Mouse (Mus musculus) left cerebral cortex, adult 2 months (tissue): ENCODE measurements around the gene Gm6526. TPM values are rescaled to one million over a fixed set of nuclear protein-coding genes. Genes with fewer than 3 reads are reported as not detected.
A peak's percentile ranks its signal among the peaks of the same experiment; 100 is the strongest.
"Not testable (repeated sequence)": the region's sequence is repeated elsewhere in the genome, so short reads cannot be mapped to it uniquely, and the experiment has no call there.

Experiments
- DNase-seq, 2 experiments: peaks; one replicate each; pipeline ENCODE4 v3.0.0; 2021 to 2022; ENCODE audit warnings: low spot score in 2 of 2, mixed read lengths in 1 of 2; ENCODE audit errors: extremely low spot score in 1 of 2
- H3K27ac ChIP-seq: fragments of 200-600 bp; 2 replicates; pipeline ENCODE4 v1.8.1; 2022
- H3K4me3 ChIP-seq: fragments of 200-600 bp; 2 replicates; pipeline ENCODE4 v1.8.1; 2022
- CTCF ChIP-seq: fragments of 200-600 bp; IDR thresholded peaks from 2 replicates; pipeline ENCODE4 v1.8.1; 2022; ENCODE audit warnings: antibody characterized with exemption, mild to moderate bottlenecking, moderate library complexity
- intact Hi-C: fragments of 180-260 bp; cut with DNase I; formaldehyde crosslinking; loops from one replicate; pipeline ENCODE4 v1.15.1; 2025
- long read RNA-seq, 2 experiments: library from polyadenylated mRNA; stranded (forward); transcript quantifications; one replicate each; pipeline ENCODE4 v2.0.0; 2021; ENCODE audit warnings: borderline mapping rate in 2 of 2
- total RNA-seq, 2 experiments: library from RNA; stranded (reverse); gene quantifications; 2 replicates each; pipeline ENCODE4 v1.2.3; 2021

Gm6526 gene
- total RNA-seq = not detected
- long read RNA-seq, experiment 1 = 0 reads
- long read RNA-seq, experiment 2 = 0 reads

- H3K4me3 ChIP-seq, intact Hi-C loops, H3K27ac ChIP-seq, DNase-seq: not testable (repeated sequence)
These were observed at the start of gene Gm6526 for GRCm38 (mm10) chr14:43747566-43747965. Gene Gm6526, plus strand, starts transcription at chr14:43747866.

GRCm38 (mm10) chr14:43727385-43727784 is 20.3 kb upstream of the Gm6526 start, which contains the start of gene Gm16506:
Gene Gm16506, minus strand, starts transcription at chr14:43727485.
- H3K4me3 ChIP-seq, H3K27ac ChIP-seq, intact Hi-C loops, DNase-seq: not testable (repeated sequence)

- intact Hi-C loops = not testable (repeated sequence)
These were observed 37.0 kb downstream of the Gm6526 start, which contains the start of gene Gm8180 for GRCm38 (mm10) chr14:43784645-43785044. Gene Gm8180, minus strand, starts transcription at chr14:43784745.

GRCm38 (mm10) chr14:43793811-43794210 is 46.1 kb downstream of the Gm6526 start:
- H3K27ac ChIP-seq, H3K4me3 ChIP-seq, DNase-seq, intact Hi-C loops: not testable (repeated sequence)

More at GRCm38 (mm10) chr14:43784645-43785044, 37.0 kb downstream of the Gm6526 start, which contains the start of gene Gm8180:
- not testable (repeated sequence) for DNase-seq, H3K4me3 ChIP-seq, H3K27ac ChIP-seq

GRCm38 (mm10) chr14:43796069-43796904 is 48.6 kb downstream of the Gm6526 start:
- no peak for DNase-seq
- intact Hi-C loops = no loop called here
- no peak for TF ChIP-seq CTCF
- H3K4me3 ChIP-seq = no peak overlapping the region
- H3K27ac ChIP-seq = no peak overlapping the region

- intact Hi-C loops, H3K4me3 ChIP-seq, H3K27ac ChIP-seq: not testable (repeated sequence)
- DNase-seq = peak in 1 of 2 experiments; percentile 10
These were observed 49.3 kb downstream of the Gm6526 start for GRCm38 (mm10) chr14:43796905-43797470.

- TF ChIP-seq CTCF = peak; percentile 38
- DNase-seq, H3K4me3 ChIP-seq, H3K27ac ChIP-seq, intact Hi-C loops: not testable (repeated sequence)
These were observed 56.8 kb downstream of the Gm6526 start for GRCm38 (mm10) chr14:43804435-43804834.

Other genes with a start within 250 kb of the Gm6526 start
- under 1 TPM in 1 of 2 experiments, not detected in 1; 0.93 TPM for gene Gm5799, start 204.3 kb upstream of the Gm6526 start, total RNA-seq
- not detected for gene Gm17654, start 168.7 kb upstream of the Gm6526 start, total RNA-seq
- not detected for gene Gm10375, start 139.9 kb upstream of the Gm6526 start, total RNA-seq
- not detected for gene Gm8165, start 70.7 kb upstream of the Gm6526 start, total RNA-seq
- 1 to 10 TPM; 1.7 to 1.8 TPM for gene Gm7324, start 50.0 kb upstream of the Gm6526 start, total RNA-seq
- gene Gm16506, start 20.4 kb upstream of the Gm6526 start, total RNA-seq = not detected
- not detected for gene Gm8180, start 36.9 kb downstream of the Gm6526 start, total RNA-seq
- gene Ear1, start 127.7 kb downstream of the Gm6526 start, total RNA-seq = not detected
- gene Ear10, start 175.7 kb downstream of the Gm6526 start, total RNA-seq = not detected
- gene Gm8113, start 177.5 kb downstream of the Gm6526 start, total RNA-seq = under 1 TPM in 1 of 2 experiments, not detected in 1; 0.21 TPM
- gene Ang5, start 209.2 kb downstream of the Gm6526 start, total RNA-seq = not detected